Comparison of ENCODE assay signal across 9 mouse cellular contexts in the genomic region with DNA sequence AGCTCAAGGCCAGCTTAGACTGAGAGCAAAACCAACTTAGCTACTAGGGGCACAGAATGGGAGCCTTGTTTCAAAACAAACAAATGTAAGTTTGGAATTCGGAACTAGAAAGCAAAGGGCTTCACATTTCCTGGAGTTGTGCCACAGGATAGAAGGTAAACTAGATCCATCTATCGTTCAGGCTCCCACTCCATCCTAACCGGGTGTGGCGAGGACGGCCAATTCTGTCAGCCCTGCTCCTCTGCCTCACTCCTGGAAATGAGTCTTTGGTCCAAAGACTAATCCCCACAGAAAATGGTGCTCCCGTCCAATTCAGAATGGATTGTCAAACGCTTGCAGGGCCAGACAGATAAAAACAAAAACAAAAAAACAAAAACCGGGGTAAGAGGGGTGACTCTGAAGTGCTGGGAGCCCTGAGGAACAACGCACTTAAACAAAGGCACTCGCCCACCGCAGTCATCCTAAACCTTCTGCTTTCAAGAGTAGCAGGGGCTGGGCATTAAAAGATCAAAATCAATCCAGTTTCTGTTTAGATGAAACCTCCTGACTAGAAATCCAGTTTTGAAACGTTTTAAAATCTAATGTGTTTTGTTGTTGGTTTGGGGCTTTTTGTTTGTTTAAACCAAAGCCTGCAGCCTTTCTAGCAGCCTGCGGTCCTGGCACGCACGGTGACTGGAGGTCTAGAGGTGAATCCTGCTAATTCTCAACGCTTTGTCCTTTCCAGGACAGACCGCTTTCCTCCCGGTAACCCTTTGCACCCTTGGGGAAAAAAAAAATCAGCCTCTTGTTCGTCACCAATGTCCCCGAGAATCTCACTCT. TPM values are rescaled to one million over a fixed set of nuclear protein-coding genes. Genes with fewer than 3 reads are reported as not detected.
A peak's percentile ranks its signal among the peaks of the same experiment; 100 is the strongest.
DNase-seq lines count a peak whose midpoint lies in the region; ATAC-seq and TF ChIP-seq lines count a peak whose summit lies in the region.
"Had no signal": no experiment of that assay in that cellular context is flagged by ENCODE, and none has a peak within 500 bp of the region (broad histone marks: within the 10 kb centered on the region; RNA-seq: fewer than 3 reads in every experiment).

No protein-coding gene starts in this region.

- peak overlapping the region; percentile 97 for H3K27ac ChIP-seq in left cerebral cortex, adult 2 months
- H3K27ac ChIP-seq in embryonic facial prominence, embryonic 14.5 days (replicated peaks; ENCODE audit: low read depth, low read length): no peak overlapping the region
- H3K27ac ChIP-seq in hindbrain, embryonic 12.5 days: peak overlapping the region; percentile 89
- H3K27ac ChIP-seq in neural tube, embryonic 12.5 days: peak overlapping the region; percentile 74

- WGBS in embryonic facial prominence, embryonic 14.5 days: 12% methylated on average over 20 of the region's 20 CpGs
- WGBS in hindbrain, embryonic 12.5 days: 8% methylated on average over 20 of the region's 20 CpGs
- WGBS in neural tube, embryonic 12.5 days: 10% methylated on average over 20 of the region's 20 CpGs

- no peak for TF ChIP-seq CTCF in left cerebral cortex, adult 2 months (IDR thresholded peaks at IDR 0.05)

- H3K36me3 ChIP-seq in embryonic facial prominence, embryonic 14.5 days (ENCODE audit: control insufficient read depth, insufficient read depth, low read length): no peaks in the 10 kb centered on the region
- H3K36me3 ChIP-seq in hindbrain, embryonic 12.5 days: no peaks in the 10 kb centered on the region
- no peaks in the 10 kb centered on the region for H3K36me3 ChIP-seq in neural tube, embryonic 12.5 days

- no peaks in the 10 kb centered on the region for H3K9me3 ChIP-seq in embryonic facial prominence, embryonic 14.5 days (ENCODE audit: control insufficient read depth, low read length)
- no peaks in the 10 kb centered on the region for H3K9me3 ChIP-seq in hindbrain, embryonic 12.5 days (replicated peaks)
- H3K9me3 ChIP-seq in neural tube, embryonic 12.5 days: 0 out of 2 replicates have a peak, but pooled peaks cover 3% of the 10 kb centered on the region

- no peak for ATAC-seq in embryonic facial prominence, embryonic 14.5 days (ENCODE audit: low read depth)
- ATAC-seq in hindbrain, embryonic 12.5 days (ENCODE audit: low FRiP score): no peak
- ATAC-seq in neural tube, embryonic 12.5 days (ENCODE audit: low FRiP score, low read depth): no peak
- ATAC-seq: Patski had no signal

- peak overlapping the region; percentile 67 for H3K4me3 ChIP-seq in left cerebral cortex, adult 2 months
- H3K4me3 ChIP-seq in embryonic facial prominence, embryonic 14.5 days (ENCODE audit: low read depth, low read length): peak overlapping the region; percentile 52
- peak overlapping the region; percentile 74 for H3K4me3 ChIP-seq in hindbrain, embryonic 12.5 days
- peak overlapping the region; percentile 65 for H3K4me3 ChIP-seq in neural tube, embryonic 12.5 days

- H3K4me2 ChIP-seq in embryonic facial prominence, embryonic 14.5 days (ENCODE audit: low read depth, low read length): peak overlapping the region; percentile 92
- H3K4me2 ChIP-seq in hindbrain, embryonic 12.5 days (replicated peaks): peak overlapping the region; percentile 61
- peak overlapping the region; percentile 67 for H3K4me2 ChIP-seq in neural tube, embryonic 12.5 days (replicated peaks)

- peaks cover 65% of the 10 kb centered on the region for H3K27me3 ChIP-seq in embryonic facial prominence, embryonic 14.5 days (replicated peaks; ENCODE audit: control insufficient read depth, insufficient read depth, low read length)
- H3K27me3 ChIP-seq in hindbrain, embryonic 12.5 days: peaks cover 45% of the 10 kb centered on the region
- H3K27me3 ChIP-seq in neural tube, embryonic 12.5 days (replicated peaks): peaks cover 45% of the 10 kb centered on the region

- no peak for DNase-seq in left cerebral cortex, adult 2 months (ENCODE audit: extremely low spot score in 1 of 2, low spot score in 2 of 2)
- no peak for DNase-seq in left cerebral cortex, postnatal 25 days (ENCODE audit: low spot score in 2 of 2)
- no peak for DNase-seq in embryonic facial prominence, embryonic 14.5 days (ENCODE audit: low spot score)
- DNase-seq in urinary bladder, postnatal 36 days (ENCODE audit: low spot score in 2 of 2): no peak
- no peak for DNase-seq in gastrocnemius, postnatal 10 days

- peaks cover 6% of the 10 kb centered on the region; the same call in 1 of the 2 replicates for H3K4me1 ChIP-seq in embryonic facial prominence, embryonic 14.5 days (ENCODE audit: control insufficient read depth, insufficient read depth, low read length)
- peaks cover 11% of the 10 kb centered on the region; the same call in 1 of the 2 replicates for H3K4me1 ChIP-seq in hindbrain, embryonic 12.5 days
- peaks cover 14% of the 10 kb centered on the region for H3K4me1 ChIP-seq in neural tube, embryonic 12.5 days

- no peak overlapping the region for H3K9ac ChIP-seq in embryonic facial prominence, embryonic 14.5 days (ENCODE audit: low read depth, low read length)
- H3K9ac ChIP-seq in hindbrain, embryonic 12.5 days: peak overlapping the region; percentile 89
- peak overlapping the region; percentile 82 for H3K9ac ChIP-seq in neural tube, embryonic 12.5 days

- intact Hi-C loops in left cerebral cortex, adult 2 months (cut with DNase I): loop anchor here (2.0 kb wide), 1 partner anchor 21 kb away; no protein-coding TSS in a partner anchor
- intact Hi-C loops in left cerebral cortex, postnatal 25 days (cut with DNase I): no loop called here

RNA-seq across cellular contexts. Expression of gene Ina, which starts 0.9 kb away (rescaled TPM):
- 100 to 1,000 TPM; 219 to 227 TPM for total RNA-seq in left cerebral cortex, adult 2 months (2021)
- 100 to 1,000 TPM; 208 to 211 TPM for total RNA-seq in left cerebral cortex, postnatal 25 days (2021)
- 17.6 and 17.9 TPM in 2 replicates for polyA plus RNA-seq in embryonic facial prominence, embryonic 14.5 days (2014; fragmentation: Nextera tagmentation; extraction: Ambion mirVana)
- 578 and 632 TPM in 2 replicates for polyA plus RNA-seq in hindbrain, embryonic 12.5 days (2016; fragmentation: Nextera tagmentation; extraction: Ambion mirVana)
- 632 and 642 TPM in 2 replicates for polyA plus RNA-seq in neural tube, embryonic 12.5 days (2016; fragmentation: Nextera tagmentation; extraction: Ambion mirVana)
- total RNA-seq in gastrocnemius, postnatal 10 days (2021): under 1 TPM; 0.38 to 0.40 TPM
- total RNA-seq: liver, adult 2 months had no signal
- polyA plus RNA-seq: liver, adult 2 months had no signal

RNA-seq across cellular contexts. Expression of gene Nt5c2, which starts 1.4 kb away (rescaled TPM):
- 10 to 100 TPM; 73.7 to 82.1 TPM for total RNA-seq in left cerebral cortex, adult 2 months (2021)
- total RNA-seq in left cerebral cortex, postnatal 25 days (2021): 10 to 100 TPM; 73.0 to 74.4 TPM
- 65.6 and 66.3 TPM in 2 replicates for polyA plus RNA-seq in embryonic facial prominence, embryonic 14.5 days (2014; fragmentation: Nextera tagmentation; extraction: Ambion mirVana)
- polyA plus RNA-seq in hindbrain, embryonic 12.5 days (2016; fragmentation: Nextera tagmentation; extraction: Ambion mirVana): 85.3 and 89.1 TPM in 2 replicates
- polyA plus RNA-seq in neural tube, embryonic 12.5 days (2016; fragmentation: Nextera tagmentation; extraction: Ambion mirVana): 76.9 and 81.5 TPM in 2 replicates
- 10 to 100 TPM; 33.4 to 34.7 TPM for total RNA-seq in gastrocnemius, postnatal 10 days (2021)

RNA-seq across cellular contexts. Expression of gene Pcgf6, which starts 37.2 kb away (rescaled TPM):
- total RNA-seq in left cerebral cortex, adult 2 months (2021): 10 to 100 TPM; 20.0 to 20.1 TPM
- total RNA-seq in left cerebral cortex, postnatal 25 days (2021): 10 to 100 TPM; 16.2 to 17.8 TPM
- polyA plus RNA-seq in embryonic facial prominence, embryonic 14.5 days (2014; fragmentation: Nextera tagmentation; extraction: Ambion mirVana): 13.9 and 17.8 TPM in 2 replicates
- polyA plus RNA-seq in hindbrain, embryonic 12.5 days (2016; fragmentation: Nextera tagmentation; extraction: Ambion mirVana): 30.4 and 31.1 TPM in 2 replicates
- 33.3 and 34.3 TPM in 2 replicates for polyA plus RNA-seq in neural tube, embryonic 12.5 days (2016; fragmentation: Nextera tagmentation; extraction: Ambion mirVana)
- 1 to 10 TPM; 3.1 to 4.4 TPM for total RNA-seq in gastrocnemius, postnatal 10 days (2021)

RNA-seq across cellular contexts. Expression of gene Taf5, which starts 54.0 kb away (rescaled TPM):
- total RNA-seq in left cerebral cortex, adult 2 months (2021): 1 to 10 TPM; 6.7 to 7.1 TPM
- 1 to 10 TPM; 6.6 to 6.7 TPM for total RNA-seq in left cerebral cortex, postnatal 25 days (2021)
- 6.6 and 7.7 TPM in 2 replicates for polyA plus RNA-seq in embryonic facial prominence, embryonic 14.5 days (2014; fragmentation: Nextera tagmentation; extraction: Ambion mirVana)
- 10.7 and 11.2 TPM in 2 replicates for polyA plus RNA-seq in hindbrain, embryonic 12.5 days (2016; fragmentation: Nextera tagmentation; extraction: Ambion mirVana)
- 9.7 and 12.6 TPM in 2 replicates for polyA plus RNA-seq in neural tube, embryonic 12.5 days (2016; fragmentation: Nextera tagmentation; extraction: Ambion mirVana)
- total RNA-seq in gastrocnemius, postnatal 10 days (2021): 1 to 10 TPM; 2.4 to 3.1 TPM

Comparison
In these comparisons a context has a peak if more than half of its experiments do, and no peak if none do; other contexts are left out.
1. RNA of gene Ina, which starts 0.9 kb away (total RNA-seq): 219 to 227 TPM in left cerebral cortex, adult 2 months and 208 to 211 TPM in left cerebral cortex, postnatal 25 days; 0.38 to 0.40 TPM in gastrocnemius, postnatal 10 days; every median in the first group is over 100 times any median in the second.
2. Peak in every context shown above with its lines, with median percentiles within 50 percentile points of each other: H3K4me3 ChIP-seq and H3K4me2 ChIP-seq.